Mouse (Mus musculus): ENCODE results near the gene Rap1gds1. TPM values are rescaled to one million over a fixed set of nuclear protein-coding genes. Genes with fewer than 3 reads are reported as not detected.

Rap1gds1 gene
- polyA plus RNA-seq, 1 experiment: 40.1 TPM

DNA sequence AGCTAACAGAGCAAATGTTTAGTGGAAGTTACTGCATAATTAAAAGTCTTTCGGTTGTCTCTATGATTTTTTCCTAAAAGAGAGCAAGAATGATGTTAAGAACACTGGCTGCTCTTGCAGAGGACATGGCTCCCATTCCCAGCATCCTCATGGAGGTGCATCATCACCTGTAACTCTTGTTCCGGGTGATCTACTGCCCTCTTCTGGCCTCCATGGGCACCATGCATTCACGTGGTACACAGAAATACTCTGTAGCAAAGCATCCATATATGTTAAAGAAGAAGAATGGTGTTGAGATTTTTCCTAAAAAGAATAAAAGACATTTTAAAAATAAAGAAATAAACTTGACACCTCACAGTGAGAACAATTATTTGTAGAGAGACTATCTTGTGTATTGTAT, 3.0 kb upstream of the Rap1gds1 start:
- Histone ChIP-seq H3K4me2 (ENCODE audit: low read depth) (no peak overlapping the region), H3ac (ENCODE audit: control insufficient read depth, insufficient read length) (no peak overlapping the region)
- no peak for TF ChIP-seq CEBPB (IDR thresholded peaks at IDR 0.05; ENCODE audit: insufficient read depth, poor library complexity, severe bottlenecking)

DNA sequence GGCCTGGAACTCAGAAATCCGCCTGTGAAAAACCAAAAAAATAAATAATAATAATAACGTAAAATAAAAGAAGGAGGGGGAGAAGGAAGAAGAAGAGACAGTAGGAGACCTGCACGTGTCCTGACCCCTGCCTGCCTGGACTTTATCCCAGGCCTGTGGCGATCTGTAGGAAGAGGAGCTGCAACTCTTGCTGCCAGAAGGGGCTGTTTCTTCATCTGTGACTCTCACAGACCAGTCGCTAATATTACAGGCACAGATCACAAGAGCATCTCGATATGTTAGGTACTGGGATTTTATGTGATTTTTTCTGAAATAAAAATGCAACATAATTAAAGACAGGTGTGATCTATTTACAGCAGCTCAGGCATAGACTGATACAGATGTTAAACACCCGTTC, 1.1 kb upstream of the Rap1gds1 start:
- TF ChIP-seq POLR2AphosphoS2 (IDR thresholded peaks at IDR 0.05; ENCODE audit: insufficient read length, low read depth) (no peak), SRF (IDR thresholded peaks at IDR 0.05; ENCODE audit: control insufficient read depth, insufficient read length, low read depth) (no peak), REST (IDR thresholded peaks at IDR 0.05; ENCODE audit: insufficient read depth, insufficient read length) (no peak), USF1 (IDR thresholded peaks at IDR 0.05; ENCODE audit: low read depth) (no peak), MAX (IDR thresholded peaks at IDR 0.05; ENCODE audit: low read depth) (no peak), CEBPB (IDR thresholded peaks at IDR 0.05; ENCODE audit: insufficient read depth, poor library complexity, severe bottlenecking) (no peak), TCF12 (IDR thresholded peaks at IDR 0.05; ENCODE audit: insufficient read depth, poor library complexity, severe bottlenecking) (no peak), MYOD1 (IDR thresholded peaks at IDR 0.05; ENCODE audit: control insufficient read depth in 1 of 3, insufficient read length in 2 of 3, low read depth in 2 of 3) (no peak), POLR2A (IDR thresholded peaks at IDR 0.05; ENCODE audit: insufficient read length, low read depth) (no peak), E2F4 (IDR thresholded peaks at IDR 0.05; ENCODE audit: insufficient read depth) (no peak), MYOG (IDR thresholded peaks at IDR 0.05; ENCODE audit: control insufficient read depth in 1 of 3, insufficient read depth in 1 of 3, insufficient read length in 2 of 3, low read depth in 2 of 3) (no peak)
- H3K79me2 ChIP-seq (ENCODE audit: control insufficient read depth, insufficient read depth): peaks cover 31% of the 10 kb centered on the region
- H3K4me3 ChIP-seq: peak overlapping the region; percentile 47
- peak overlapping the region; percentile 78 for H3K4me2 ChIP-seq (ENCODE audit: low read depth)
- no peaks in the 10 kb centered on the region for H3K36me3 ChIP-seq (ENCODE audit: control insufficient read depth, insufficient read depth)
- peak overlapping the region; percentile 71 for H3ac ChIP-seq (ENCODE audit: control insufficient read depth, insufficient read length)
- no peaks in the 10 kb centered on the region for H3K27me3 ChIP-seq (ENCODE audit: control insufficient read depth, insufficient read depth, insufficient read length)

More for the DNA sequence above, 3.0 kb upstream of the Rap1gds1 start:
- Histone ChIP-seq H3K4me3 (no peak overlapping the region), H3K79me2 (ENCODE audit: control insufficient read depth, insufficient read depth) (peaks cover 11% of the 10 kb centered on the region), H3K27me3 (ENCODE audit: control insufficient read depth, insufficient read depth, insufficient read length) (no peaks in the 10 kb centered on the region), H3K36me3 (ENCODE audit: control insufficient read depth, insufficient read depth) (no peaks in the 10 kb centered on the region)

DNA sequence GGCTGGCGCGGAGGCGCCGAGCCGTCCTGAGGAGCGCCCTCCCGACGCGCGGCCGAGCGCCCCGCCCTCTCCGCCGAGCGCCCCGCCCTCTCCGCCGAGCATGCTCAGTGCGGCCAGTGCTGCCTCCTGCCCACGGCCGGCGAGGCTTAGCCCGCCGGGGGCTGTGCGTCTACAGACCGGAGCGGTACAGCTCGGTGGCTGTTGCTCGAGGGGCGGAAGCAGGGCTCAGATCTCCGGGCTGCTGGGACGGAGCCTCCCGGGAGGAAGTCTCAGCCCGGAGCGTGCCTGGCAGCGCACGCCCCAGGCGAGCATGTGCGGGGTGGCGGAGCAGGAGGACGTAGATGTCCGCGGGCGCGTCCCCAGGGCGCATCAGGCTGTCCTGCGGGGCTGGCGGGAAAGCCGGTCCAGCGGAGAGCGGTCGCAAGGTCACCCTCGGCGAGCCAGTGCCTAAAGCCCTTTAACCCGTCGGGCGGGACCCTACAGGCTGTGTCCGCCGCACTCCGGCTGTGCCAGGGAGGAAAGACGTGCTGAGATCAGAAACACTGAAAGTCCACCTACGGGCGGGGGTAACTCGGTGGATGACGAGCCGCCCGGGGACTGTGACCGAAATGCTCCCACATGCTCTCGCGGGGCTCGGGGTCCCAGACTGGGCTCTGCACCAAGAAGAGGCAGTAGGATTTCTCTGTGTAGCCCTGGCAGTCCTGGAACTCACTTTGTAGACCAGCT, 495 bp upstream of the Rap1gds1 start:
- peaks cover 35% of the 10 kb centered on the region for H3K79me2 ChIP-seq (ENCODE audit: control insufficient read depth, insufficient read depth)
- peak in 1 of 3 experiments; percentile 21 for TF ChIP-seq MYOG (IDR thresholded peaks at IDR 0.05; ENCODE audit: control insufficient read depth in 1 of 3, insufficient read depth in 1 of 3, insufficient read length in 2 of 3, low read depth in 2 of 3)
- TF ChIP-seq REST (IDR thresholded peaks at IDR 0.05; ENCODE audit: insufficient read depth, insufficient read length): no peak
- TF ChIP-seq MYOD1 (IDR thresholded peaks at IDR 0.05; ENCODE audit: control insufficient read depth in 1 of 3, insufficient read length in 2 of 3, low read depth in 2 of 3): peak in 1 of 3 experiments; percentile 5
- TF ChIP-seq TCF12 (IDR thresholded peaks at IDR 0.05; ENCODE audit: insufficient read depth, poor library complexity, severe bottlenecking): no peak
- TF ChIP-seq USF1 (IDR thresholded peaks at IDR 0.05; ENCODE audit: low read depth): no peak
- TF ChIP-seq SRF (IDR thresholded peaks at IDR 0.05; ENCODE audit: control insufficient read depth, insufficient read length, low read depth): no peak
- TF ChIP-seq CEBPB (IDR thresholded peaks at IDR 0.05; ENCODE audit: insufficient read depth, poor library complexity, severe bottlenecking): no peak
- TF ChIP-seq MAX (IDR thresholded peaks at IDR 0.05; ENCODE audit: low read depth): no peak
- TF ChIP-seq TCF3 (IDR thresholded peaks at IDR 0.05; ENCODE audit: insufficient read length, low read depth): no peak
- TF ChIP-seq E2F4 (IDR thresholded peaks at IDR 0.05; ENCODE audit: insufficient read depth): no peak
- TF ChIP-seq POLR2A (IDR thresholded peaks at IDR 0.05; ENCODE audit: insufficient read length, low read depth): peak; percentile 89
- peak; percentile 91 for TF ChIP-seq POLR2AphosphoS2 (IDR thresholded peaks at IDR 0.05; ENCODE audit: insufficient read length, low read depth)
- peak overlapping the region; percentile 47 for H3K4me3 ChIP-seq
- H3K4me2 ChIP-seq (ENCODE audit: low read depth): peak overlapping the region; percentile 78
- H3K36me3 ChIP-seq (ENCODE audit: control insufficient read depth, insufficient read depth): no peaks in the 10 kb centered on the region
- H3K27me3 ChIP-seq (ENCODE audit: control insufficient read depth, insufficient read depth, insufficient read length): no peaks in the 10 kb centered on the region
- peak overlapping the region; percentile 71 for H3ac ChIP-seq (ENCODE audit: control insufficient read depth, insufficient read length)

DNA sequence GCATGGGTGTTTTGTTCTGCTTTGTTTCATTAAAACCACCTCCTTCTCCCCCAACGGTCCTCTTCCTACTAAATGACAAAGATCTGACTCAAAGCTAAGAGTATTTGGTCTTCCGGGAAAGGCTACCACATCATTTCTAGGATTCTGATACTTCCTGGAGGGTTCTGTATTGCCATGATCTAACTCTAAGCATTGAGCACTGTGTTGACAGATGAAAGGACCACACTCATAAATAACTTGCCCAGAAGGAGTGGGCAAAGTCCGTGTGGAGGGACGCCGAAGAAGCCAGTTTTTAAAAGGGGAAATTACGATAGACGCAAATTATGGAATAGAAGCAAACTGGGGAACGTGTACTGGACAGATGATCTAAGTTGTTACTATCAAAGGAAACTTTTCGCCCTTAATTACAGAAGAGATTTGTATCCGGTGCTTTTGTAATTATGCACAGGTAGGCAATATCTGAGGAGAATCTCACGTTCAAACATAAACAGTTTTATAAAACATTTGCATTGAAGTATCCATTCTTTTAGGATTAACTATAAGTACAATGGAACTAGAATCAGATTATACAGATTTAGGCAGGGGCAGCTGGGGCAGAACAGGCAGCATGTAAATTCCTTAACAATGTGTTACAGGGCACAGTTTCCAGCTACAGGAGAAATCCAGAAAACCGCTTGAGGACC, 1.1 kb downstream of the Rap1gds1 start:
- Histone ChIP-seq H3K79me2 (ENCODE audit: control insufficient read depth, insufficient read depth) (peaks cover 50% of the 10 kb centered on the region), H3K4me3 (peak overlapping the region; percentile 47), H3ac (ENCODE audit: control insufficient read depth, insufficient read length) (peak overlapping the region; percentile 71), H3K4me2 (ENCODE audit: low read depth) (peak overlapping the region; percentile 82), H3K27me3 (ENCODE audit: control insufficient read depth, insufficient read depth, insufficient read length) (no peaks in the 10 kb centered on the region), H3K36me3 (ENCODE audit: control insufficient read depth, insufficient read depth) (no peaks in the 10 kb centered on the region)
- no peak for TF ChIP-seq CEBPB (IDR thresholded peaks at IDR 0.05; ENCODE audit: insufficient read depth, poor library complexity, severe bottlenecking)
- TF ChIP-seq SRF (IDR thresholded peaks at IDR 0.05; ENCODE audit: control insufficient read depth, insufficient read length, low read depth): no peak
- TF ChIP-seq MYOD1 (IDR thresholded peaks at IDR 0.05; ENCODE audit: control insufficient read depth in 1 of 3, insufficient read length in 2 of 3, low read depth in 2 of 3): no peak

DNA sequence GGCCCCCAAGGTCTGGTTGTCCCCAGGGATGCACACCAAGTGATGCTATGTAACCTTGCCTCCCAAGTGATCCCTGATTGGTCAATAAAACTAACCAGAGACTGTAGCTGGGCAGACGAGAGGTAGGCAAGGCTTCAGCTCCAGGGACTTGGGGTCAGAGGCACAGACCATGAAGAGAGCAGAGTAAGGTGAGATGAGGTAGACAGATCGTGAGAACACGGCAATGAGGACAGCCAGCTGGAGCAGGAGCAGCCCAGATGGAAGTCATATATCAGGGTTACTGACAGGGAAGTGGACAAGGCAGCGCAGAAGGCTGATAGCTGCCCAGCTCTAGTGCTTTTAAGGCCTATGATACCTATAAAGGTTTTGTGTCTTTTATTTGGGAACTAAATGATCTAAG, 5.5 kb downstream of the Rap1gds1 start:
- Histone ChIP-seq H3ac (ENCODE audit: control insufficient read depth, insufficient read length) (no peak overlapping the region), H3K36me3 (ENCODE audit: control insufficient read depth, insufficient read depth) (peaks cover 3% of the 10 kb centered on the region), H3K4me2 (ENCODE audit: low read depth) (no peak overlapping the region), H3K27me3 (ENCODE audit: control insufficient read depth, insufficient read depth, insufficient read length) (no peaks in the 10 kb centered on the region), H3K4me3 (no peak overlapping the region), H3K79me2 (ENCODE audit: control insufficient read depth, insufficient read depth) (peaks cover 90% of the 10 kb centered on the region)
- TF ChIP-seq TCF3 (IDR thresholded peaks at IDR 0.05; ENCODE audit: insufficient read length, low read depth) (no peak), MYOD1 (IDR thresholded peaks at IDR 0.05; ENCODE audit: control insufficient read depth in 1 of 3, insufficient read length in 2 of 3, low read depth in 2 of 3) (no peak), MYOG (IDR thresholded peaks at IDR 0.05; ENCODE audit: control insufficient read depth in 1 of 3, insufficient read depth in 1 of 3, insufficient read length in 2 of 3, low read depth in 2 of 3) (no peak), USF1 (IDR thresholded peaks at IDR 0.05; ENCODE audit: low read depth) (no peak), E2F4 (IDR thresholded peaks at IDR 0.05; ENCODE audit: insufficient read depth) (no peak), POLR2AphosphoS2 (IDR thresholded peaks at IDR 0.05; ENCODE audit: insufficient read length, low read depth) (no peak), CEBPB (IDR thresholded peaks at IDR 0.05; ENCODE audit: insufficient read depth, poor library complexity, severe bottlenecking) (no peak), POLR2A (IDR thresholded peaks at IDR 0.05; ENCODE audit: insufficient read length, low read depth) (no peak), SRF (IDR thresholded peaks at IDR 0.05; ENCODE audit: control insufficient read depth, insufficient read length, low read depth) (no peak), MAX (IDR thresholded peaks at IDR 0.05; ENCODE audit: low read depth) (no peak), REST (IDR thresholded peaks at IDR 0.05; ENCODE audit: insufficient read depth, insufficient read length) (no peak), TCF12 (IDR thresholded peaks at IDR 0.05; ENCODE audit: insufficient read depth, poor library complexity, severe bottlenecking) (no peak)

Measured in myocyte (in vitro differentiated cells).